Mouse (Mus musculus) CD4-positive helper T cell, adult 2 months (primary cell): ENCODE results near the gene Gucy2g.

Experiments
- DNase-seq: peaks from one replicate; pipeline ENCODE4 v3.0.0-alpha.2; 2012; ENCODE audit warnings: low read depth, missing footprints, low spot score

Gucy2g gene

GRCm38 (mm10) chr19:55247991-55248520 lies 7.0 kb upstream of the Gucy2g start:
- DNase-seq: no peak

DNA sequence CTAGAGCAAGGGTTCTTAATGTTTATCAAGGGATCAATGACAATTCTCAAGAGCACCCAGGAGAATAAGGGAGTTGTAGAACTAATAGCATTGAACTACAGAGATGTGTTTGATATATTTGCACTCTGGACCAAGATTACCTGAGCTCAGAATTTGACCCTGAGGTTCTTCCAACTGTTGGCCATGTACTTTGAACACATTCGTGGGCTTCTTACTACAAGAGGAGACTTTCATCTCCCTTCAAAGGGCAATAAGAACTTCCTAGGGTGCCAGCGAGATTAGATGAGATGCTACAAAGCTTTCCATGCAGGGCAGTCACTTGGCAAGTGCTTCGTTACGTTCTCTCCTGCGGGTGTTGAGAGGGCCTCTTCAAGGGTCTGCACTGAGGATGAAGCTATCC lies 6.5 kb upstream of the Gucy2g start:
- no peak for DNase-seq

DNA sequence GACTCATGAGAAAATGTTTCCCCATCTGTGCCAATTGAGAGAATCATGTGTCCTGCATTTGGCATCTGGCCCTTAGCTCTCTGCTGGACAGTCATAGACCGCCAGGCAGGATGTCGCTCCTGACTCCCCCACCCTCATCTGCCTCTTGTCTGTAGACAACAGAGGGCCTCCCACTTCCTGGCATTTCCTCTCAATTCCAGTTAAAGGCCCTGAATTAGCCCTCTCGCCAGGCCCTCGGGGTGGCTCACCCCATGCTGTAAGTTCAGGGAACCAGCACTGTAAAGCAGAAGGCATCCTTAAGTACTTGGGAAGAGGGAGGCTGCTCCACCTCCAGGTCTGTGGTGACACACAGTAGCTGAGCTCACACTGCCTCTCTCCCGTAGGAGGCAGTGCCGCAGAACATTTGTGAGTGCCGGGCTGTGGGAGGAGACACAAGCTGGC lies 3.8 kb upstream of the Gucy2g start:
- DNase-seq: no peak

DNA sequence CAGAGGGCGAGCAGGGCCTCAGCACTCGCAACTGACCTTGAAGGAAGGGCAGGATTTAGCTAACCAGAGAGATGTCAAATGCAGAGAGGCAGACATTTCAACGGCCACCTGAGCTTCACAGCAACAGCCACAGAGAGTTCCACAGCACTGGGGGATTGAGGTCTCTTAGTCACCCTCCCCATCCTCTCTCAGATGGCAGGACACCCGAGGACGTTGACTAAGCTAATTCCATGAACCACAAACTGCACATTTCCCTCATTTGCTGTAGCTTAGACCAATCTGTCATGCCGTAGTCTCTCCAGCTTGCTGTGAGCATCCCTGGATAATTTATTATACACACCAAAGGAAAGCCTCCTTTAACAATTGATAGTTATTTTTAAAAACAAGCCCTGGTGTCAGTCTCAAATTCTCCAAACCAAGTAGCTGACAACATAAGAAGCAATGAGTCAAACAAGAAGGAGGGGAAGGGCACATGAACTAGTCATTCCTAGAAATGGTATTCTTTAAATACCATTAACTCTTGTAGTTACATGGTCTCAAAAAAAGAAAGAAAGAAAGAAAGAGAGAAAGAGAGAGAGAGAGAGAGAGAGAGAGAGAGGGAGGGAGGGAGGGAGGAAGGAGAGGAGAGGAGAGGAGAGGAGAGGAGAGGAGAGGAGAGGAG lies 1.1 kb downstream of the Gucy2g start:
- DNase-seq: no peak

DNA sequence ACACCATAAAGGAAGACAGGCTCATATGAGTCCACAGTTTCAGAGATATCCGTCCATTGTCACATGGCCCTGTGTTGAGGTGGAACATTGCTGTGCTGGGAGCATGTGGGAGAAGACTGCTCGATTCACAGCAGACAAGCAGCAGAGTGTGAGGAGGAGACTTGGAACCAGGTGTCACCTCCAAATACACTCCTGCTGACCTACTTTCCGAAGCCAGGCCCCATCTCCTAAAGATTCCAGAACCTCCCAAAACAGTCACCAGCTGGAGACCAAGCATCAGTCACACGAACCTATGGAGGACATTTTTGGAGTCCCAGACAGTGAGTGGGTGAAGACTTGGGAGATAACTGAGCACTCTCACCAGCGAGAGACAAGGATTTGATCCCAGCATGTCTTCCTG lies 4.5 kb downstream of the Gucy2g start:
- no peak for DNase-seq

DNA sequence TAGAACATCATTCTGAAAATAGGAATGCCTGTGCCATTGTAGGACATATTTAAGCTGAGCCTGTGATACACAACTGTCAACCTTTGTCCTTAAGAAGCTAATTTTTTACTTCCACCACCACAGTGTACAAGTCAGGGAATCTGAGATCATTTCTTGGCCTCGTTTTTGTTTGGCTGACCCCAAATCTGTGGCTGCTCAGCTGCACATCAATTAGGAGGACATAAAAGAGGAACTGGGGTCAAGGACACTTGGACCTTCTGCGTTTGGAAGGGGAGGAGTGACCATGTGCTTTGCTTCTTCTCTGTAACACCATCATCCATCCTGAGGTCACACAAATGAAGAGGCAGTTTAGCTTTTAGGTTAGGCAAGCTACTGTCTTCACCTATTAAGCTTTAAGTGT lies 5.0 kb downstream of the Gucy2g start:
- DNase-seq: no peak

DNA sequence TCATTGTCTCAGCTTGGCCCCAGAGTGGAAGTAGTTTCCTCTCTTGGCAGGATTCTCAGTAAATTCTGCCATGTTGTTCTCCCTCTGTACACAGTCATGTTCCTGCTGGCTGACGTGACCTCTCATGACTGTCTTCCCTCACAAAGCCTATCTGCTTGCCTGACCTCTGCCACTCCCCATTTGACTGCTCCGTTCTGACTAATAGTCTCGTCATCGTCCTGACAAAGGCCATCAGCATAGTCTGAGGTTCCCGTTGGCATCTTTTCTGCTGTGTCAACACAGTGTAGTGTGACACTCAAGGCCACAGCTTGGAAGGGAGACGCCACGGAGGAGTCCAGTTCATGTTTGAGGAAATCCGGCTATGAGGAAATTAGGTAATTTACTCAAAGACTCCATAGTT lies 8.9 kb downstream of the Gucy2g start:
- no peak for DNase-seq

- DNase-seq: no peak
These were observed 10.0 kb downstream of the Gucy2g start for GRCm38 (mm10) chr19:55231081-55231480.

DNA sequence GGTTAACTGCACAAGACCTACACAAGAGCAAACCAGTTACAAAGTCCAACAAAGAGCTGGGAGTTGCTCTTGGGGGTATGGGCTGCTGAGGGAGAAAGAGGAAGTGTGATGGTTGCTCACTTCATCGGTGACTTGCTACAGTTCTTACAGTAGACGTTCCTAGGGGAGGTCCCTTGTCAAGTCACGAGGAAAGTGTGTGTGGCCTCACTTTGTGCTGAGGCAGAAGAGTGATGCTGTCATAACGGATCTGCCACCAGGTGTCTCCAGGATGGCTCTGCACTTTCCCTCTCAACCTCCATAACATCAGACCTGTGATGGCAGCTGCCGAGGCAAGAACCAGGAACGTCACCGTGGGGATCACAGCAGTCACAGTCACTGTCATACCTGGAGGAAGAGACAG lies 13.9 kb downstream of the Gucy2g start:
- no peak for DNase-seq

GRCm38 (mm10) chr19:55226621-55227020 lies 14.4 kb downstream of the Gucy2g start:
- DNase-seq: no peak

DNA sequence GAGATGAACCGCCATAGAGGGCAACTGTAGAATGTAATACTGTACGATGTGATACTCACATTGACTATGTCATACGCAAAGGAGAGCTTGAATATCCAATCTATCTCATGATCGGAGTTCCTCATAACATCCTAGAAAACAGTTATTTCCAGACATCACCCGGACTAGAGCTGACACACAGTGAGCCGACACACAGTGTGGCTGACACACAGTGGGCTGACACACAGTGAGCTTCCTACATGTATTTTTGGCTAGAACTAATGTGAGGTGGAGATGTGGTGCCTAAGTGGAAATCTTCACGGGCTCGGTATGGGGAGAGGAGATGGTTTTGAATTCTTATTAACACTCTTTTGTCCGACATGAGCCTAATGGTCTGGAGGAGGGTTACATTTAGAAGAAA lies 18.8 kb downstream of the Gucy2g start:
- DNase-seq: no peak

GRCm38 (mm10) chr19:55221208-55221607 lies 19.8 kb downstream of the Gucy2g start:
- DNase-seq: no peak

- no peak for DNase-seq
These were observed 21.7 kb downstream of the Gucy2g start for GRCm38 (mm10) chr19:55219359-55219758.

DNA sequence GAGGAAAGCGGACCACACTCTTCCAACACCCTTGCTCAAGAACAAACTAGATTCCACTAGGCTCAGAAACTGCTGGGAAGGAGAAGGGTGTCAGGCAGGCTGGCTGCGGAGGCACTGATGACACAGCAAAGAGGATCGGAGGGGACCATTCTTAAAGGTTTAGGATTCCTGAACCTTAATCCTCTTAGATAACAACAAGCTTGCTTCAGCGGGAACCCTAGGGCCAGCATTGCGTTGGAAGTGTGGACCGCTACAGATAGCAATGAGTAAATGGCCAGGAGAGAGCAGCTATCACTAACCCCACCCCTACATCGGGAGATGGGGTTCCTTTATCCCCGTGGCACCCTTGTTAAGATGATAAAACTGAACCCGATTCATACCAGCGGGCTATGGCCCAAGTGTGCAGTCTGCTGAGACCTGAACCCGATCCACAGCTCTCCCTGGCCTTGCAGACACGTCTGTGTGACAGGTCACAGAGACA lies 22.3 kb downstream of the Gucy2g start:
- DNase-seq: no peak

- peak; percentile 72 for DNase-seq
These were observed 22.8 kb downstream of the Gucy2g start for GRCm38 (mm10) chr19:55218192-55218739.

DNA sequence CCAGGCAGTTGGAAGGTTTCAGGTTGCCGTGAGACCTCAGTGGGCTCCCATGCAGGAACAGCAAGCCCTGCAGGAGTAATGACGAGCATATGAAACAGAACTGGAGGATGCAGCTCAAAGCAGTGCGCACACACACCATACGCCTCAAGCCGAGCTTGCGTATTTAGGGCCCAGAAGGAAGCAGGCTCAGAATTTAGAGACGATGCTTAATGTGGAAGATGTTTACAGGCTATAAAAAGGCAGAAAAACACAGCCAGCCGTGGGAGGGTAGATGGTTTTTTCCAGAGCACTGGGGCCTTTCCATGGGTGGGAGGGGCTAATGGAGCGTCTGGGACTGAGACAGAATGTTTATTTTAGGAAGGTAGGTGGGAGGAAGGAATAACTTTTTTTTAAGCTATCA lies 23.7 kb downstream of the Gucy2g start:
- DNase-seq: no peak

GRCm38 (mm10) chr19:55216876-55217275 lies 24.2 kb downstream of the Gucy2g start:
- DNase-seq: no peak

DNA sequence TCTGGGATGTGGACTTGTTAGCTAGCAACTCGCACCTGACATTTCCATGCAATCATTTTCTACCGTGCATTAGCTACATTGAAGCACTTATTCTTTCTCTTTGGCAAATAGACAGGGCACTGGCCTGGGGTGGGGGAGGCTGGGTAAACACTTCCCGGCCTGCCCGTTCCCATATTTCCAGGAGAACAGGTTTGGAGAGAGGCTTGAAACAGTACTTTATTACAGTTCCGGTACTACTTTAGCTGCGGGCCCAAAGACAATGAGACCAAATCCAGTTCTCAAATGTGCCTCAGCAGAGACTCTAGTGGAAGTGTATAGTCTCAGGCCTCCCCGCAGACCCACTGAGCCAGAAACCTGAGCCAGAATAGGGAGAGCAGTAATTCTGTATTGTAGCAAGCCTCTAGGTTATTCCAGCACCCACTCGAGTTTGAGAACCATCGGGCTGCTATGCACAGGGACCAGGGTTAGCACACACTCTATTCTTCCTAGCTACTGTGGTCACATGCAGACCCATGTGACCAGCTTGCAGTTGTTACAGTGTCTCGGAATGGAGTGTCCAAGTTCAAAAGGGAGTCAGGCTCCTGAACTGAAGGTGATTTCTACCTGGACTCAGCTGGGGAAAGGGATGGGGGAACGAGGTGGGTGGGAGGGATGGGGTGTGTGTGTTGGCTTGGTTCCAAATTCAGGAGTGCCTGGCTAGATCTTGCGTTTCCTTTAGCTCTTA lies 27.3 kb downstream of the Gucy2g start:
- DNase-seq: no peak

- no peak for DNase-seq
These were observed 29.3 kb downstream of the Gucy2g start for GRCm38 (mm10) chr19:55211698-55212097.

- no peak for DNase-seq
These were observed 32.0 kb downstream of the Gucy2g start for GRCm38 (mm10) chr19:55209084-55209483.

DNA sequence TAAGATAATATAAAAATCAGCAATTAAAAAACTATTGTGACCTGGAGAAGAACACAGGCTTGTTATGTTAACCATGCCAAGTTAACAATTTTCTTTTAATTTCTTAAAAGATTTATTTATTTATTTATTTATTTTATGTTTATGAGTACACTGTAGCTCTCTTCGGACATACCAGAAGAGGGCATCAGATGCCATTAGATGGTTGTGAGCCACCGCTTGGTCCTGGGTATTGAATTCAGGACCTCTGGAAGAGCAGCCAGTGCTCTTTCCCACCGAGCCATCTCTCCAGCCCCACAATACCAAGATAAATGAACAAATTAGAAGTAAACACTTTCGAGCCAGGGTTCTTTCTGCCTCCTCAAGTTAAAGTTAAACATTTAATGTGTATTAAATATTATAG lies 32.4 kb downstream of the Gucy2g start:
- no peak for DNase-seq

DNA sequence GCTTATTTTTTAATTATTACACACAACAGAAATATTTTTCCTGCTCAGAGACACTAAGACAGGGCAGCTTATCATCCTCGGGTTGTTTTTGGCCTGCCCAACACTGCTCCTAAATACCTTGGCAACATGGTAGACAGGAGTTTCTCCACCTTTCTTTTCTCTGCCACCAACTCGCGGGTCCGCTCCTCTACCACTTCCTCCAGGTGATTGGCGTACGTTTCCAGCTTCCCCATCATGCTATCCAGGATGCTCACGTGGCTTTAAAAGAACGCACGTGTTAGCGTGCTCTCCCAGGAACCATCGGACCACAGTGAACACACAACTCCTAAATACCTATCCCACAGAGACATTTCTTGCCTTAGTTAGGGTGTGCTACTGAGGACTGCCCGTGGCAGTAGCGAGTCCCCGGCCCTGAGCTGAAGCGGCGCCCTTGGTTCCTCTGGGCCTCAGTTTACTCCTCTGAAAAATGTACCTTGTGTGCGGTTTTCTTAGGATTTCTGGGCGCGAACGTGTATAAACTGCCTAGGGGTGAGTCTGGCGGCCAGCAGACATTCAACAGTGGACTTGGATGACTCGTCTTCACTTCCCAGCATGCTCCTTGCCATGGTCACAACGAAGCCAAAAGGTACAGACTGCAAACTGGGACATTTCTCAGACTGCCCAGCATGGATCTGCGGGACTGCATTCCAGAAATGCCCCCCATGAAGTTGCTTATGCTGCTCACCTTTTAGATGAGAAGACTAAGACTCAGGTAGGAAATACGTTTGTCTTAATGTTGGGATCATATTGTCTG lies 33.1 kb downstream of the Gucy2g start:
- no peak for DNase-seq
